Mouse (Mus musculus): Measurements from ENCODE around the gene Iqcf1. TPM values are rescaled to one million over a fixed set of nuclear protein-coding genes. Genes with fewer than 3 reads are reported as not detected.

Gene Iqcf1
- not detected in 2 replicates for polyA plus RNA-seq (2016; fragmentation: Nextera tagmentation; extraction: Ambion mirVana)

- H3K9me3 ChIP-seq: no peaks in the 10 kb centered on the region
- WGBS: 90% methylated on average over 6 of the region's 6 CpGs
- H3K4me1 ChIP-seq (replicated peaks): no peaks in the 10 kb centered on the region
- no peak within 1 kb of the TSS for H3K27ac ChIP-seq
- no peak for DNase-seq (ENCODE audit: low spot score)
- H3K36me3 ChIP-seq: no peaks in the 10 kb centered on the region
- no peaks in the 10 kb centered on the region for H3K27me3 ChIP-seq (ENCODE audit: insufficient read depth, poor library complexity, severe bottlenecking)
- H3K4me3 ChIP-seq: no peak within 1 kb of the TSS
Observed at GRCm38 (mm10) chr9:106499667-106500066, at the start of gene Iqcf1. Gene Iqcf1 (plus strand): TSS chr9:106499967.

GRCm38 (mm10) chr9:106450661-106451060, 49.1 kb upstream of the Iqcf1 start:
- peaks cover 90% of the 10 kb centered on the region for H3K4me1 ChIP-seq (replicated peaks)
- 26% methylated on average over 9 of the region's 9 CpGs for WGBS
- peak overlapping the region; percentile 31; the same call in 1 of the 2 replicates for H3K27ac ChIP-seq

GRCm38 (mm10) chr9:106451298-106451697, 48.5 kb upstream of the Iqcf1 start:
- DNase-seq (ENCODE audit: low spot score): no peak
- Histone ChIP-seq H3K4me3 (peak overlapping the region; percentile 91; the same call in 1 of the 2 replicates), H3K27ac (peak overlapping the region; percentile 97), H3K36me3 (peaks cover 3% of the 10 kb centered on the region), H3K9me3 (no peaks in the 10 kb centered on the region), H3K4me1 (replicated peaks) (peaks cover 90% of the 10 kb centered on the region), H3K27me3 (ENCODE audit: insufficient read depth, poor library complexity, severe bottlenecking) (peaks cover 4% of the 10 kb centered on the region; the same call in 1 of the 2 replicates)
- WGBS: 74% methylated on average over 11 of the region's 11 CpGs

More at GRCm38 (mm10) chr9:106450661-106451060, 49.1 kb upstream of the Iqcf1 start:
- DNase-seq (ENCODE audit: low spot score): no peak
- Histone ChIP-seq H3K27me3 (ENCODE audit: insufficient read depth, poor library complexity, severe bottlenecking) (peaks cover 4% of the 10 kb centered on the region; the same call in 1 of the 2 replicates), H3K4me3 (peak overlapping the region; percentile 91; the same call in 1 of the 2 replicates), H3K36me3 (no peaks in the 10 kb centered on the region), H3K9me3 (no peaks in the 10 kb centered on the region)

- H3K36me3 ChIP-seq: peaks cover 9% of the 10 kb centered on the region
- 49% methylated on average over 2 of the region's 2 CpGs for WGBS
- H3K9me3 ChIP-seq: no peaks in the 10 kb centered on the region
- peaks cover 4% of the 10 kb centered on the region; the same call in 1 of the 2 replicates for H3K27me3 ChIP-seq (ENCODE audit: insufficient read depth, poor library complexity, severe bottlenecking)
- H3K4me1 ChIP-seq (replicated peaks): peaks cover 90% of the 10 kb centered on the region
- H3K27ac ChIP-seq: peak overlapping the region; percentile 97
- H3K4me3 ChIP-seq: peak overlapping the region; percentile 91
- no peak for DNase-seq (ENCODE audit: low spot score)
Observed at GRCm38 (mm10) chr9:106451899-106452298, 47.9 kb upstream of the Iqcf1 start.

GRCm38 (mm10) chr9:106452351-106452750, 47.4 kb upstream of the Iqcf1 start:
- Histone ChIP-seq H3K9me3 (no peaks in the 10 kb centered on the region), H3K4me3 (peak overlapping the region; percentile 91), H3K36me3 (peaks cover 14% of the 10 kb centered on the region), H3K27me3 (ENCODE audit: insufficient read depth, poor library complexity, severe bottlenecking) (peaks cover 4% of the 10 kb centered on the region; the same call in 1 of the 2 replicates), H3K4me1 (replicated peaks) (peaks cover 90% of the 10 kb centered on the region), H3K27ac (peak overlapping the region; percentile 97)
- DNase-seq (ENCODE audit: low spot score): no peak
- 25% methylated on average over 6 of the region's 6 CpGs for WGBS

- peak; percentile 80 for DNase-seq (ENCODE audit: low spot score)
- peaks cover 18% of the 10 kb centered on the region for H3K36me3 ChIP-seq
- peaks cover 90% of the 10 kb centered on the region for H3K4me1 ChIP-seq (replicated peaks)
- 0% methylated on average over 7 of the region's 7 CpGs for WGBS
- no peaks in the 10 kb centered on the region for H3K9me3 ChIP-seq
- peak overlapping the region; percentile 91 for H3K4me3 ChIP-seq
- H3K27me3 ChIP-seq (ENCODE audit: insufficient read depth, poor library complexity, severe bottlenecking): peaks cover 4% of the 10 kb centered on the region; the same call in 1 of the 2 replicates
- peak overlapping the region; percentile 97 for H3K27ac ChIP-seq
Observed at GRCm38 (mm10) chr9:106452821-106453220, 46.9 kb upstream of the Iqcf1 start.

GRCm38 (mm10) chr9:106453271-106454070, 46.3 kb upstream of the Iqcf1 start, which contains the start of gene Pcbp4:
Gene Pcbp4 (plus strand): TSS chr9:106453291.
- under 1% methylated on average over 74 of the region's 74 CpGs for WGBS
- Histone ChIP-seq H3K27me3 (ENCODE audit: insufficient read depth, poor library complexity, severe bottlenecking) (peaks cover 4% of the 10 kb centered on the region; the same call in 1 of the 2 replicates), H3K4me3 (peak within 1 kb of the TSS; percentile 91), H3K27ac (peak within 1 kb of the TSS; percentile 97), H3K4me1 (replicated peaks) (peaks cover 90% of the 10 kb centered on the region), H3K9me3 (no peaks in the 10 kb centered on the region), H3K36me3 (peaks cover 25% of the 10 kb centered on the region)
- DNase-seq (ENCODE audit: low spot score): peak; percentile 89

GRCm38 (mm10) chr9:106454071-106454761, 45.6 kb upstream of the Iqcf1 start:
- H3K9me3 ChIP-seq: no peaks in the 10 kb centered on the region
- peak; percentile 65 for DNase-seq (ENCODE audit: low spot score)
- H3K27me3 ChIP-seq (ENCODE audit: insufficient read depth, poor library complexity, severe bottlenecking): peaks cover 4% of the 10 kb centered on the region; the same call in 1 of the 2 replicates
- H3K27ac ChIP-seq: peak overlapping the region; percentile 97
- H3K36me3 ChIP-seq: peaks cover 32% of the 10 kb centered on the region
- peaks cover 90% of the 10 kb centered on the region for H3K4me1 ChIP-seq (replicated peaks)
- WGBS: 1% methylated on average over 20 of the region's 20 CpGs
- H3K4me3 ChIP-seq: peak overlapping the region; percentile 91

- Histone ChIP-seq H3K4me1 (replicated peaks) (peaks cover 92% of the 10 kb centered on the region), H3K27ac (peak overlapping the region; percentile 97), H3K9me3 (no peaks in the 10 kb centered on the region), H3K27me3 (ENCODE audit: insufficient read depth, poor library complexity, severe bottlenecking) (no peaks in the 10 kb centered on the region), H3K36me3 (peaks cover 41% of the 10 kb centered on the region), H3K4me3 (peak overlapping the region; percentile 91)
- DNase-seq (ENCODE audit: low spot score): peak; percentile 77
- under 1% methylated on average over 17 of the region's 17 CpGs for WGBS
Observed at GRCm38 (mm10) chr9:106454888-106455681, 44.7 kb upstream of the Iqcf1 start.

GRCm38 (mm10) chr9:106456325-106457162, 43.2 kb upstream of the Iqcf1 start:
- Histone ChIP-seq H3K27ac (peak overlapping the region; percentile 97), H3K4me1 (replicated peaks) (peaks cover 91% of the 10 kb centered on the region), H3K36me3 (peaks cover 56% of the 10 kb centered on the region), H3K9me3 (no peaks in the 10 kb centered on the region), H3K4me3 (peak overlapping the region; percentile 91), H3K27me3 (ENCODE audit: insufficient read depth, poor library complexity, severe bottlenecking) (no peaks in the 10 kb centered on the region)
- peak; percentile 80 for DNase-seq (ENCODE audit: low spot score)
- WGBS: 27% methylated on average over 15 of the region's 15 CpGs

- Histone ChIP-seq H3K27ac (peak overlapping the region; percentile 97), H3K36me3 (peaks cover 62% of the 10 kb centered on the region), H3K4me1 (replicated peaks) (peaks cover 91% of the 10 kb centered on the region), H3K27me3 (ENCODE audit: insufficient read depth, poor library complexity, severe bottlenecking) (no peaks in the 10 kb centered on the region; the same call in 1 of the 2 replicates), H3K4me3 (peak overlapping the region; percentile 91), H3K9me3 (no peaks in the 10 kb centered on the region)
- WGBS: 45% methylated on average over 9 of the region's 9 CpGs
- no peak for DNase-seq (ENCODE audit: low spot score)
Observed at GRCm38 (mm10) chr9:106457163-106457559, 42.6 kb upstream of the Iqcf1 start.
